Mouse (Mus musculus) layer of hippocampus, adult 9-11 months (tissue): ENCODE measurements around the gene Gp1bb.

Experiments used
- DNase-seq: peaks from one replicate; pipeline ENCODE4 v3.0.0; 2022

Gp1bb gene

DNA sequence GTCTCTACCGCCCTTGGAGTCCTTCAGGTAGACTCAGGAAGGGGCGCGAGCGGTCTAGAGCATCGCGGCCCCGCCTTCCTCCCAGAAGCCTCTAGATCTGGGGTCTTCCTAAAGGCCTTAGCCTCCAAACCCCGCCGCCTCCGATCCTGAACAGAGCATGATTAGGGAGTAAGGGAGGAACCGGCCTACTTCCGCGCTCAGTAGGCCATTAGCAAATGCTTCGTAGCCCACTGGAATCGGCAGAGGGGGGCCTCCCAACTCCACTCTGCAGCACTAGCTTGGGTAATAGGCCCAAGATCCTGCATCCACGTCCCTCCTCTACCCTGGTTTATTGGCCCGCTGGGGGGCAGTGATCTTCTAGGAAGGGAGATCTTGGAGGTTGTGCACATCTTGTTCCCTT is at the start of gene Gp1bb:
TSS of gene Gp1bb (minus strand) at position 385 of the 400 bp plus-strand sequence.
- no peak for DNase-seq

DNA sequence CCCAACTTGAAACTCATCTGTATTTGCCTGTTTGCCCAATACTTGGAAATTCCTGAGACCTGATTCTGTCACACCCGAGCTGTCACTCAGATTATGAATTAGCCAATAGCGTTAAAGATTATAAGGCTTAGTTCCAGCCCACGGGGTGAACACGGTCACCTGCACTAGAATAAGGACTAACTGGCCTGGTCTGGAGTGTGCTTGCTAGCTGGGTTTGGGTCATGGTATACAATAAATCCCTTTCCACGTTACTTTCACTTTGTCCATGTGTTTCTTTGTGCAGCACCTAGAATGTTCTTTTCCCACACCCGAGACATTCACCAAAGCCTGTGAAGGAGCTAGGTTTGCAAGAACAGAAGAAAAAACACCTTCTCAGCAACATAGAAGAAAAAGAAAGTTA is 47.7 kb upstream of the Gp1bb start:
- no peak for DNase-seq

DNA sequence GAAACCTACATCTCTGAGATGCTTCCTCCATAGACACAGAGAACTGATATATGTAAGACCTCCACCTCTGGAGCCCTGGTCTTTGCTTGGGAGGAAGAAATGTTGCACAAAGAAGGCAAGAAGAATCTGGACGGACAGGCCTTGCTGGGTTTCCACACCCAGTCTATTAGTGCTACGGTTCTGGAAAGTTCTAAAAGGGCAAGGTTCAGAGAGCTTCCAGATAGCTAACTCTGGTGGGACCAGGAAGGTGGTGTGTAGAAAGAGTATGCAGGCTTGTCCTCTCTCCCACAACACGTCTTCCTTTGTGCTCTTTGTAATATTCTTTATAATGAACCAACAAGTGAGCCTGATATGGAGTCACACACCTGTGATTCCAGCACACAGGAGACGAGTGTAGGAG is 36.4 kb upstream of the Gp1bb start:
- DNase-seq: no peak

DNA sequence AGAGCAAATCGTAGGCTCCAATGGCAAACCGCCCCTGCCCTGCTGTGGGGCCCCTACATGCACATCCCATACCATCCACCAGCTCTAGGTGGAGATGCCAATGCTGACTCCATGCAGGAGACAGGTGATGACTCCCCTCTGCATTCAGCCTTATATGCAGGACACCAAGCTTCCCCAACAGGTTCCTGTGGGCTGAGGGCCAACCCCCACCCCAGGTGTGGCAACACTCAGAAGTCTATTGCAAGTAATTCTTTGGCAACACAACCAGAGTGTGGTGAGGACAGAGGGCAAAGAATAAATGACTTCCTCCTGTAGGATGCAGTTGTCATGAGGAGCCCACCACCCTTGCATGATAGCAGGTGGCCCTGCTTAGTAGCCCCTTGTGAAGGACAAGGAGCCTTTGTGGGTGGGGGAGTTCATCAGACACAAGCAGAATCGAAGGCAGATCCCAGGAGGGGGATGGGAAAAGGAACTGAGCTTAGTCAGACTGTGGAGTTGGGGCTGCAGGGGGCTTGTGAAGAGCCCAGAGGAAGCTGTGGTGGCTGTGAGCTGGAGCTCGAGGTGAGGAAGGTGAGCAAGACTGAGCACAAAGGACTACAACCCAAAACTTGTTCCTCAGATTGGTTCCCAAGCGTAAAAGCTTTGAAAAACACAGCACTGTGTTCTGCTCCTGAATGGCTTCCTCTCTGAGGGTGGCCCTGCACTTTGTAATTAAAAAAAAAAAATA is 33.3 kb upstream of the Gp1bb start:
- no peak for DNase-seq

DNA sequence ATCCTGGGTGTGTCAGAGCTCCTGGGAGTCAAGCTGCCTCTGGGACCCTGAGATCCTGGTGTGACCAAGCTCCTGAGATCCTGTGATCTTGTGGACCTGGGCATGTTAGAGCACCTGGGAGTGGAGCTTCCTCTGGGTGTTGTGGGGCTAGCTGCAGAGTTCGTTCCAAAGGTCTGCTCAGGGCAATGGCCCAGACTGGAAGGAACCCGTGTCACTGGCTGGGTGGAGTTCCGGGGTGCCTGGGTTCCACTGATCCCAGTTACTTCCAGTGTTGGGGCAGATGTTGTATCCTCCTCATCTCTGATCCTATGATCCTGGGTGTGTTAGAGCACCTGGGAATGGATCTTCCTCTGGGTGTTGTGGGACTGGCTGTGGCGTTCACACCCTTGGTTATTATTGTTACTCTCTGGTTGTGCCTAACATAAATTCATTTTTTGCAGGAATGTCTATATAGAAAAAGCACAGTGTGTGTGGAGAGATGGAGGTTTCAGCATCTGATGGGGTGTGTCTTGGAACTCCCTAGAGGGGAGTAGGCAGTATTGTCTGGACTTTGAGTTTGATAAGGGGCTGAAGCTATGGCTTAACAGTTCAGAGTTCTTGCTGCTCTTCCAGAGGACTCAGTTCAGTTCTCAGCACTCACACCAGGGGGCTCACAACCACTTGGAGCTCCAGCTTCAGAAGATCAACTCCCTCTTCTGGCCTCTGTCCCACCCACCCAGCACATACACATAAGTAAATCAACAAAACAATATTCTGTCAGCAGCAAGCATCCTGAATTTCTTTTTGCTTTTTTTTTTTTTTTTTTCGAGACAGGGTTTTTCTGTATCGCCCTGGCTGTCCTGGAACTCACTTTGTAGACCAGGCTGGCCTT is 31.3 kb upstream of the Gp1bb start:
- DNase-seq: no peak

DNA sequence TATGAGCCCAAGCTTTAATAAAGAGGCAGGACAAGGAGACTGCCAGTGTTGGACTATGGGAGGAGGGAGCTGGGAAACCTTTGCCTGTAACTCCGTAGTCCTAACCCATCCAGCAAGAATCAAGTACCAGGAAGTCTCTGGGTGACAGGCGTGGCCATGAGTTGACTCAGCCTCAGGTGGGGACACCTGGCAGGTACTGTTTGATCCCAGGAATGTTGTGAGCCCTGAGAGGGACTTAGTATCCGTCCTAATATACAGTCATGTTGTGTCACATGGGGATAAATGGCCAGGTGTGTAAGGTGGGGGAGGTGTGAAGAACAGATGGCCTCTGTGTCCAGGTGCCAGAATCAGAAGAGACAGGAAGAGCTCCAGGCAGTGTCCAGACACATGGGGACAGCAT is 26.9 kb upstream of the Gp1bb start:
- no peak for DNase-seq

DNA sequence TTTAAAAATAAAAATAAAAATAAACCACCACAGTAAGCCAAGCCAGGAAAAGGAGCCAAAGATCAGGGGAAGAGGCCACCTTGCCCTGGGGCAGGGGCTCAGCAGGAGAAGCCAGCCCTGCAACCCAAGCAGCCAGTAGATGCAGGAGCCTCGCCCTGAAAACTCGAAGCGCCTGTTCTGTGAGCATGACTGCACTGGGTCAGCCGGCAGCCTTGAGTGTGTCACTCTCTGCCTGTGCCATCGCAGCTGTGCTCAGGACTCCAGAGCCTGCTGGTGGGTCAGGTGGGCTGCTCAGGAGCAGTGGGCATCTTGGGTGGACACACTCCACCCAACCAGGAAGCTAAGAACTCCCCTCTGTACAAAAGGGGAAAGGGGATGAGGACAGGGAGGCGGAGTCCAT is 23.1 kb upstream of the Gp1bb start:
- no peak for DNase-seq

DNA sequence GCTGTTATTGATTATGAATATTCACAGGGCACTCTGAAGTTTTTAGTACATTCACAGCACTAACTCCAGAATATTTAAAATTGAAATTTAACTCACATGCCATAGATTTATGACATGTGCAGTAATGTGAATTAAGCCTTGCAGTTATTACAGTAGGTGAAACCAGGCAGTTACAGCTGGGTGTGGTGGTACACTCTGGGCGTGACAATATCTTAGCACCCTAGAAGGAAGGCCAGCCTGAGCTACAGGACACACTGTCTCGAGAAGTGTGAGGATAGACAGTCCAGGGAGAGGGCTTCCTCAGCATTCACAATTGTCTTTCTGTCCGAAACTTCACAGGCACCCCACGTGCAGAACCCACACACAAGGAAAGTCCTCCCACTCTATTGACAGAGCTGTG is 22.3 kb upstream of the Gp1bb start:
- DNase-seq: no peak

DNA sequence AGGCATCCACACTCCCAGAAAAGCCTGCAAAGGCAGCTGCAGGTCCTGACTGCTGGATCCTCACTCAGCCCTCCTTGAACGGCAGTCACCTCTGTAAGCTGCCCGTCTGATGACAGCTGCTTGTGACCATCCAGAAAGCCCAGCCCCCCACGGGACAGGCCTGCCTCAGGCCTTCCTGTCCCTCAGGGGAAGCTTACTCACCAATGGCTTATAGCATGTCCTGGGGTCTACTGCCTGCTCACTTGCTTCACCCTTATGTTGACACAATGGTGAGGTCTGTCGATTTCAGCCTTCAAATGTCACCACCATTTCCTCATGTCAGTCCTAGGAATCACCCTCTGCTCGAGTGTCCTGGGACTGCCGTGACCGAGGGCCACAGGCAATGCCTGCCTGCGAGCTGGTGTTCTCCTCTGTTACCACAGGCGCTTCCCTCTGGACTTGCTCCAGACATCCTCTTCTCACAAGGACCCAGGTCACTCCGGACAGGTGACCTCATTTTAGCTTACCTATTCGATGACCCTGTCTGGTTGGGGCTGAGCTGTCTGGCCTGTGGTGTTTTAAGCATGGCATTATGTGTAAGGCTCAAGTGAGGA is 21.3 kb upstream of the Gp1bb start:
- DNase-seq: no peak

DNA sequence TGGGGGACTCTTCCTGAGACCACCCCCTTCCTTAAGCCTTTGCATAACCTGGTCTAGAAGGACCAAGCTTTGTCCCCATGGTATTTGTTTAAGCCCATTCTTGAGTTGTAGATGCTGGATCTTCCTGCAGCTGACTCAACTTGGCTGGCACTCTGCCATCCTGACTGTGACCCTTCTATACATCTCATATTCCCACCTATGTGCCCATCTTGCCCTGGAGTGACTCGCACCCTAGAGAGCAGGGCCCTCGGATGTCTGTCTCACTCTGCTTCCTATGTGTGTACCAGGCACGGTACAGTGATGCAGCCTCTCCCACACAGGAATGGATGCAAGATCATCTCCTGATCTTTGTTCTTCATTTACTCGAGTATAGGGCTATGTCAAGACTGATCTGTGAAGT is 20.7 kb upstream of the Gp1bb start:
- DNase-seq: no peak

DNA sequence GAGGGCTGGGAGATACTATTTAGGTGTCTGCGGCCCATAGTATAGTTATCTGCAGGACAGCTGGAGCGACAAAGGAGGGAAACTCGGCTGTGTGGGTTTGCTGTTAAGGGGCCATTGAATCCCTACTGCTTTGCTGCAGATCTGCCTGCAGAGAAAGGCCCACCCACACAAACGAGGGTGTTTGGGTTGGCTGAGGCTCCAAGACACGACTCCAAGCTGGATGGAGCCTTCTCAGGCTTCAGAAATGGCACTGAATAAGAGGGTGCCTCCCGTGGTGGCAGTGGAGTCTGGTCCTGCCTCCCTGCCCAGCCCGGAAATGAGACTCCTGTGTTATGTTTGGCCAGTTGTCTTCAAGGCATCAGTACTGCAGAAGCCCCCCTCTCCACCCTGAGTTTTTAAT is 20.1 kb upstream of the Gp1bb start:
- peak; percentile 25 for DNase-seq

DNA sequence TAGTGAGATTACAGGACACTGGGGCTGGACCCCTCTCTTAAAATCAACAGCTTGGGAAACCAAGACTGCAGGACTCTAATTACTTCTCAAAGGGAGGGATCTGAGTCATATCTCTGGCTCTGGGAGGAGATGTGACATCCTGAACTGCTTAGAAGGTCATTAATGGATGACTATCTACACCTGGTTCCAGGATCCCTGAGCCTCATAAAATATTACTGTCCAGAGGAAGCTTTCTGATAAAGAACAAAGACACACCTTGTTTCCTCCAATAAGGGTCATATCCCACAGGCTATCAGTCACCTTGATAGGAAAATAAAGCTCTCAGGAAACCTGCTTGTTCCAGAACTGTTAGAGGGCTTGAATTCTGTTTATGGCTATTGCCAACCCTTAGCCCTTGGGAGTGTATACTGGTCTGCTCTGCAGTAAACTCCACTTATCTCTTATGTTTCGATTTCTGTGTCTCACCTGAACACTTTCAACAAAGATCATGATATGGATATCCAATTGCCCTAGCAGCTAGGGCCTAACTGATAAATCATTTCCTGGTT is 17.3 kb upstream of the Gp1bb start:
- DNase-seq: no peak

DNA sequence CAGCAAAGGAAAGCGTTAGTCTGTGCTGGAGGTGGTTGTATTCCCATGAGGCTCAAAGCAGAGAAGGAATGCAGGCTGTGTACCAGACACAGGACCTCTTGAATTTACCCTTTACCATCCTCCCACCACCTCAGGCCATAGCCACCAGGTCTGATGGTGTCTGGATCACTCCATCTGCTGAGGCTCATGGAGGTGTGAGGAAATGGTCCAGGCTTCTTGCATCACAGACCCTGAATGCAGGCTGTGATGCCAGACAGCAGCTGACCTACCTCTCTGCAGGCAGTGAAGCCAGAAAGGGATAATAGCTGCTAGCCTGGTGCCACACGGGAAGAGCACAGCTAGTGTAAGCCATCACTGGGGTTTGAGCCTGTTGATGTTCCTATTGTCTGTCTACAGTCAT is 16.2 kb upstream of the Gp1bb start:
- no peak for DNase-seq

DNA sequence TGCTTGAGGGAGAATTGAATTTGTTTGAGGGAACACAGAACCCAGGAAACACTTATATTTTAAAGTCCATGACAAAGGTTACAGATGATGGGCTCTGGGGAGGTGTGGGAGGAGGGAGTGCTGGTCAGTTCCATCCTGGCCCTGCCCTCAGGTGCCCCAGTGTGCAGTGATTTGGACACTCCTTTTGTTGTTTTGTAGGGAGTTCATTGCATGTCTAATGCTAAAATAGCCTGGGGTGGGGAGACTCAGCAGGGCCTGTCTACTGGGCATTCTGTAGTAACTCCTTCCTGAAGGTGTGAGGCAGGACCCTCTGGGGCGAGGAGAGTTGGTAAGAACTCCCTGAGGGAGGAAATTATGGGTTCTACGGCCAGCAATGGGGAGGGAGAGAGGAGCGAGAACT is 14.6 kb upstream of the Gp1bb start:
- DNase-seq: no peak

DNA sequence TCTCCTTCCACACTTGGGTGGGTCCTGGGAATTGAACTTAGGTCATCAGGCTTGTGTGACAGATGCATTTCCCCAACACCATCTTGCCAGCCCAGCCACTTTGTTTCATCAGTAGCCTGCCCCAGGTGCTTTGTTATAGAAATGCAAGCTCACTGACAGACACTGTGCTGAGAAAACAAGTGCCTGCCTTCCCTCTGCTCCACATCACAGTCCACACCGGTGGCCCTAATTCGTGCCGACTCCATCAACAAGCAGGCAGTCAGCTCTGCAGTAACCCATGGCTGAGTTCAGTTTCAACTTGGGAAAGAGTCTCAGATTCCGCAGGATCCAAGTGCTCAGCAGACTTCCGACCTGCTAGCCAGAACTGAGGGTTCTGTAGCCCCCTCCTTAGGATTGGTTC is 14.2 kb upstream of the Gp1bb start:
- no peak for DNase-seq

DNA sequence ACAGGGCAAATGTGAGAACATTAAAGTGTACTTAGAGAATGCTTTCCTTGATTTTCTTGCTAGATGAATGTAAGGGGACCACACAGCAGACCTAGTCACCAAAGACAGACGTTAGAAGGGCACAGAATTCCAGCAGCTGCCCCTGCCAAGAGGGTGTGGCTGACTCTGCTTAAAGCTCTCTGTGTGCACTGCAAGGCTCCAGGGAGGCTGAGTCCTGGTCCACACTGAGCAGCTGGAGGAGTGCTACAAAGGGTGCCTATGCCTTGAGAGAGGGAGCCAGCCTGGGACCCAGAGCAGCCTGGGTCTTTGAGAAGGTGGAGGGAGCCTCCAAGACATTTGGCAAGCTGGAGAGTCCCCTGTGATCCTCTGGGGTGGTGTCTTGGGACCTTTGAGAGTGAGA is 11.1 kb upstream of the Gp1bb start:
- no peak for DNase-seq

DNA sequence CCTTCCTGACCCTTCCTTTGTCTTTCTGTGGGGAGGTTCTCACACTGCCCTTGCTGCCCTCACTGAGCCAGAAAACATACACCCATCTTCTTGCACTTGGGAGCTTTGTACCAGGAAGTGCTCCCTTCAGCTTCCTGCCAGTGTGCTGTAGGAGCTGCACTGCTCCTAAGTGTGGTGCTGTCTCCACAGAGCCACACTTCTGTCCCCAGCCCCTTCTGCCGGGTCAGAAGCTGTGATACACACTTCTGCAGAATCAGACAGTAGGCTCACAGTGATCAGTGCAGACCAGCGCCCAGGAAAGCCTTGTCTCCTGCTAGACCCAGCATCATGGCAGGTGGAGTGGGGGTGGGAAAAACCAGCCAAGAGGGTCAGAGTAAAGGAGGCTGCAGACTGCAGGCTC is 10.6 kb upstream of the Gp1bb start:
- no peak for DNase-seq

DNA sequence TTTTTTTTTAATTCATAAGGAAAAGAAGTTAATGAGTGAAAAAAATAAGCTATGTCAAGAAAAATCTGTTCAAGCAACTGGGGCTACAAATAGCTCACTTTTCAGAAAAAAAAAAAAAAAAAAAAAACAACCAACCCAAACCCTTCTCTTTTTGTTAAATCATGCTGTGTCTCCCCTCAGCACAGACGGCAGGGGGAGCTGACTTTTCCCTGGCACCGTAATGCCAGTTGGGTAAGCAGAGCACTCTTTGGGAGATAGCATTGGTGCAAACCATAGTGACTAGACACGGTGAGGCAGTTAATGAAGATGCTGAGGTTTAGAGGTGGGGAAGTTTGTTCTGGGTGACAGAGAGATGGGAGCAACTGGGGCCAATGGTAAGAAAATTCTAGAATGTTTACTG is 9.9 kb upstream of the Gp1bb start:
- DNase-seq: peak; percentile 42

DNA sequence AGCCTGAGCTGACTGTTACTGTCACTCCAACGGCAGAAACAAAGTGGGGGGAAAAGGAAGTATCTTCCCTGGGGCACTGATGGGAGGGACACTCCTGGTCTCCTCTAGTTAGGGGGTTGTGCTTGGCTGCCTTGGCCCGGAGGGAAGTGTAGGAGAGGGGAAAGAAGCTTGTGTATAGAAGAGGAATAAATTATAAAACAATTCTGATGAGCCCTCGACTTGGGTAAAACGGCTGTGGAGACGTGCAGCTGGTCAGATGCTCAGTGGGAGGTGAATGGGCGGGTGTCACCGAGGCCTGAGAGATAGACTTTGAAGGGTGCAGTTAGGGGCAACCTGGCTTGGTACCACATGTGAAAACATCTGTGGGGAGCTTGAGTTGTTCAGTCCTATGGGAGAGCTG is 8.9 kb upstream of the Gp1bb start:
- DNase-seq: no peak

DNA sequence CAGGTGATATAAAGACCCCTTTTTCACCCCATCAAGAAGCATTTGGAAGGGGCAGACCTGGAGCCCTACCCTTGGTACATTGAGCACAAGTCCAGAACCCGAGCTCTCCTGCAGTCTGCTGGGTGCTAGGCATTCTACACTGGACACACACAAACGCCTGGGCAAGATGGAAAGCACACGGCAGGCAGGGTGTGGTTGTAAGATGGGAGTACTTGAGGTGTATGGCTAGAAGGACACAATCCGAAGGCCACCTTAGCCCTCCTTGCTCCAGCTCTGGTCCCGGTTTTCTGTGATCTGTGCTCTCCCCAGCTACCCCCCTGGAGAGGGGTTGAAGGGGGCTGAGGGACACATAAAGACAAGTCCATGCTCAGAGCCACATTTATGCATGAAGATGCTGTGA is 8.1 kb upstream of the Gp1bb start:
- no peak for DNase-seq

DNA sequence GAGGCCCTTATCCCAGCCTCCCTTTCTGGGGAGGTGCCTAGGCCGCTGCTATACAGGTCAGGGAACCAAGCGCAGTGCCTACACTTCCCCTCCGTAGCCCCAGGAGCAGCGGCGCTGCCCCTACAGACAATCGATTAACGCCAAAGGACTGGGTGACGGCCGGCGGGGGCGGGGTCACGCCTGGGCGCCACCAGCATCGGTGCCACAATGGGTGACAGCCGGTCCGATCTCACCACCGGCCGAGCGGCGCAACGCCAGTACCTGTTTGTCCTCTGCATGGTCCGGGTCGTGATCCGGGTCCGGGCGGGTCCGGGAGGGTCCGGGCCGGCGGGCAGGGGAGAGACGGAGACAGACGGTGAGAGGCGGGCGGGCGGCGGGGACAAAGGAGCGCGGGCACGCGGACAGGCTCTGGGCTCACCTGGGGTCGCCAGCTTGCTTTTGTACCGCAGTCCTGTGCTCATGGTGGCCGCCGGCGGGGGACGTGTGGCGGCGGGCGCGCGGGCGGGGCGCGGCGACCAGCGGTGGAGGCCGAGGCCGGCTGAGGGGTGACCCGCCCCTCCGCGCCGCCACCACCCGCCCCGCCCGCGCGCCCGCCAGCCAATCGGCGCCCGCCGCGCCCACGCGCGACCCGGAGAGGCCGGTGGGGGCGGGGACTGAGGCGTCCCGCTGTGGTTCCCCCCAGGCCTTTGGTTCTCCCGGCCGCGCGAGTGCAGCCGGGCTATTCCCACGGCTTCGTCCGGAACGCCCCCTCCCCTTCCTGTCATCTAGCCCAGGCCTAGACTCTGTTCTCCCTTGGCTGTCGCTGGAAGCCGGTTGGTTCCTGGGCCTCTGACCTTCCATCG is 7.4 kb upstream of the Gp1bb start, which contains the start of gene Sept5:
TSS of gene Sept5 (minus strand) at position 565 of the 842 bp plus-strand sequence.
- DNase-seq: peak; percentile 56

DNA sequence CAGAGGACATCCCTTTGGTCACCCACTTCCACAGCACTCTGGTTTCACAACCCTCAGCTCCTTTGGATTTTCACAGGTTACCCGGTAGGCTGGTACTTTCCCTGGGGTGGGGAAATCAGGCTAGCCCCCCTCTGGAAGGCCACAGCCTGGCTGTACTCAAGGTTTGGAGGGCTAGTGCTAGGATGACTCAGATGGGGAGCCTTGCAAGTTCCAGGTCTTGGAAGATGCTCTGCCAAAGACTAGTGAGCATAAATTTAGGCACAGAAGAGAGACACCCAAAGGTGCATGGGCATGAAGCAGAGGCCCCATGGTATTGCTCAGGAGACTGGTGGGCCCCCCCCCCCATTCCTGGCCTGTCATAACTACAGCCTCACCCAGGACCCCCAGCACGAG is 6.7 kb upstream of the Gp1bb start:
- DNase-seq: no peak
